22 mouse cellular contexts compared by ENCODE assay signal in the genomic region with DNA sequence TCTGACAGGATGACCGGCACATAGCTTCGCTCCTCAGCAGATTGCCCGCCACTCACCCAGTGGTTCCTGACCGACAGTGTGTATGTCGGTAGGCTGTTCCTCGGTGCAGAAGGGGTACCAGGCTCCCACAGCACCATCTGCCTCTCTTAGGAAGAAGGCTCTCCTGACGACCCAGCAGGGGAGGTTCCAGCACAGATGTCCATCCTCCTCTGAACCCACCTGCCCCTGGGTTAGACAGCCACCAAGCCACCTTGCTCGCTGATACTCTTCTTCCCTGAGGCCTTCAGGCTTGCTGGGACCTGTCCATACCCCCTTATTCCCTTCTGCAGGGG. TPM values are rescaled to one million over a fixed set of nuclear protein-coding genes. Genes with fewer than 3 reads are reported as not detected.
DNase-seq lines count a peak whose midpoint lies in the region; ATAC-seq and TF ChIP-seq lines count a peak whose summit lies in the region.
"Had no signal": no experiment of that assay in that cellular context is flagged by ENCODE, and none has a peak within 500 bp of the region (broad histone marks: within the 10 kb centered on the region; RNA-seq: fewer than 3 reads in every experiment).

No protein-coding gene starts in this region.

- TF ChIP-seq CTCF in gastrocnemius, adult 2 months (IDR thresholded peaks at IDR 0.05): no peak

- WGBS in heart, embryonic 16.5 days: 67% methylated on average over 8 of the region's 8 CpGs
- WGBS in intestine, embryonic 15.5 days: 85% methylated on average over 8 of the region's 8 CpGs

- H3K9ac ChIP-seq in heart, embryonic 16.5 days (ENCODE audit: low read length): peak overlapping the region; percentile 25; the same call in 1 of the 2 replicates
- no peak overlapping the region for H3K9ac ChIP-seq in intestine, embryonic 15.5 days
- H3K9ac ChIP-seq: embryonic facial prominence, embryonic 12.5 days; hindbrain, embryonic 14.5 days; limb, embryonic 13.5 days; liver, embryonic 15.5 days; neural tube, embryonic 15.5 days had no signal

- peaks cover 85% of the 10 kb centered on the region for H3K4me1 ChIP-seq in heart, embryonic 16.5 days (ENCODE audit: control insufficient read depth, insufficient read depth, low read length)
- peaks cover 49% of the 10 kb centered on the region for H3K4me1 ChIP-seq in intestine, embryonic 15.5 days (replicated peaks)
- H3K4me1 ChIP-seq: liver, embryonic 15.5 days had no signal

- no peaks in the 10 kb centered on the region for H3K36me3 ChIP-seq in heart, embryonic 16.5 days (ENCODE audit: control insufficient read depth, insufficient read depth)
- no peaks in the 10 kb centered on the region for H3K36me3 ChIP-seq in intestine, embryonic 15.5 days
- H3K36me3 ChIP-seq: embryonic facial prominence, embryonic 12.5 days; limb, embryonic 13.5 days; liver, embryonic 15.5 days; neural tube, embryonic 15.5 days had no signal

- H3K27me3 ChIP-seq in heart, embryonic 16.5 days (ENCODE audit: control insufficient read depth, insufficient read depth, low read length): no peaks in the 10 kb centered on the region
- no peaks in the 10 kb centered on the region for H3K27me3 ChIP-seq in intestine, embryonic 15.5 days (replicated peaks)
- H3K27me3 ChIP-seq: limb, embryonic 13.5 days; neural tube, embryonic 15.5 days; Patski had no signal

- intact Hi-C loops in gastrocnemius, adult 2 months (cut with DNase I): no loop called here
- intact Hi-C loops in heart, postnatal 25 days (cut with DNase I): loop anchor here (2.0 kb wide), 1 partner anchor 25 kb away; a partner anchor contains a TSS

- H3K4me2 ChIP-seq in heart, embryonic 16.5 days (ENCODE audit: low read depth, low read length): no peak overlapping the region
- no peak overlapping the region for H3K4me2 ChIP-seq in intestine, embryonic 15.5 days (replicated peaks)
- H3K4me2 ChIP-seq: embryonic facial prominence, embryonic 12.5 days; hindbrain, embryonic 14.5 days; limb, embryonic 13.5 days; liver, embryonic 15.5 days; midbrain, embryonic 11.5 days; neural tube, embryonic 15.5 days had no signal

- no peak for ATAC-seq in heart, embryonic 16.5 days (replicated peaks; ENCODE audit: extremely low read depth, insufficient read depth, low FRiP score)
- ATAC-seq in intestine, embryonic 15.5 days: no peak
- ATAC-seq: activated CD4-positive, CD25-positive, alpha-beta regulatory T cell, adult 4 months; Patski had no signal

- no peaks in the 10 kb centered on the region for H3K9me3 ChIP-seq in heart, embryonic 16.5 days (replicated peaks; ENCODE audit: control insufficient read depth, low read length)
- no peaks in the 10 kb centered on the region for H3K9me3 ChIP-seq in intestine, embryonic 15.5 days
- H3K9me3 ChIP-seq: embryonic facial prominence, embryonic 12.5 days; limb, embryonic 13.5 days; liver, embryonic 15.5 days; neural tube, embryonic 15.5 days had no signal

- H3K27ac ChIP-seq in gastrocnemius, adult 2 months: peak overlapping the region; percentile 49
- H3K27ac ChIP-seq in heart, embryonic 16.5 days (ENCODE audit: low read length): peak overlapping the region; percentile 83
- peak overlapping the region; percentile 80; the same call in 1 of the 2 replicates for H3K27ac ChIP-seq in intestine, embryonic 15.5 days
- H3K27ac ChIP-seq: embryonic facial prominence, embryonic 12.5 days; limb, embryonic 13.5 days; liver, embryonic 15.5 days; neural tube, embryonic 15.5 days had no signal

- DNase-seq in gastrocnemius, adult 2 months: no peak
- no peak for DNase-seq in gastrocnemius, postnatal 25 days
- DNase-seq in heart, postnatal 25 days (ENCODE audit: low spot score): no peak
- peak; percentile 53 for DNase-seq in brain, adult 2 months (ENCODE audit: low read depth, low spot score)
- no peak for DNase-seq in frontal cortex, postnatal 25 days (ENCODE audit: low spot score in 2 of 2)
- DNase-seq in spleen, postnatal 14 days (ENCODE audit: low spot score in 2 of 2): no peak
- DNase-seq: adrenal gland, postnatal 14 days; gastrocnemius, postnatal 14 days; kidney, adult 18-20 months; kidney, postnatal 14 days; lung, postnatal 14 days; thymus, postnatal 14 days had no signal

- H3K4me3 ChIP-seq in gastrocnemius, adult 2 months: no peak overlapping the region
- H3K4me3 ChIP-seq in heart, embryonic 16.5 days (ENCODE audit: low read length): no peak overlapping the region
- H3K4me3 ChIP-seq in intestine, embryonic 15.5 days (replicated peaks): no peak overlapping the region
- H3K4me3 ChIP-seq: embryonic facial prominence, embryonic 12.5 days; limb, embryonic 13.5 days; liver, embryonic 15.5 days; neural tube, embryonic 15.5 days had no signal

RNA-seq across cellular contexts. Expression of a gene that starts 25.2 kb away (rescaled TPM):
- total RNA-seq in gastrocnemius, adult 2 months (2021): 1 to 10 TPM; 1.4 to 2.9 TPM
- total RNA-seq in gastrocnemius, postnatal 25 days (2021): 1 to 10 TPM; 2.0 to 3.5 TPM
- 10.0 and 12.5 TPM in 2 replicates for polyA plus RNA-seq in heart, embryonic 16.5 days (2015; fragmentation: Nextera tagmentation; extraction: Ambion mirVana)
- 10 to 100 TPM; 15.2 to 18.4 TPM for total RNA-seq in heart, postnatal 25 days (2021)
- 4.6 and 5.1 TPM in 2 replicates for polyA plus RNA-seq in intestine, embryonic 15.5 days (2015; fragmentation: Nextera tagmentation; extraction: Ambion mirVana)
- polyA plus RNA-seq: activated CD4-positive, CD25-positive, alpha-beta regulatory T cell, adult 4 months had no signal

RNA-seq across cellular contexts. Expression of a gene that starts 53.6 kb away (rescaled TPM):
- 1 to 10 TPM; 1.4 to 2.7 TPM for total RNA-seq in gastrocnemius, adult 2 months (2021)
- 1 to 10 TPM; 2.4 to 3.4 TPM for total RNA-seq in gastrocnemius, postnatal 25 days (2021)
- polyA plus RNA-seq in heart, embryonic 16.5 days (2015; fragmentation: Nextera tagmentation; extraction: Ambion mirVana): 6.6 and 8.0 TPM in 2 replicates
- 1 to 10 TPM; 4.8 to 6.3 TPM for total RNA-seq in heart, postnatal 25 days (2021)
- polyA plus RNA-seq in intestine, embryonic 15.5 days (2015; fragmentation: Nextera tagmentation; extraction: Ambion mirVana): 9.1 and 11.1 TPM in 2 replicates
